Mouse (Mus musculus): ENCODE results near the gene Dner. TPM values are rescaled to one million over a fixed set of nuclear protein-coding genes. Genes with fewer than 3 reads are reported as not detected.

Gene Dner
- polyA plus RNA-seq, 1 experiment from 2014 or later, result 0.32 TPM

DNA sequence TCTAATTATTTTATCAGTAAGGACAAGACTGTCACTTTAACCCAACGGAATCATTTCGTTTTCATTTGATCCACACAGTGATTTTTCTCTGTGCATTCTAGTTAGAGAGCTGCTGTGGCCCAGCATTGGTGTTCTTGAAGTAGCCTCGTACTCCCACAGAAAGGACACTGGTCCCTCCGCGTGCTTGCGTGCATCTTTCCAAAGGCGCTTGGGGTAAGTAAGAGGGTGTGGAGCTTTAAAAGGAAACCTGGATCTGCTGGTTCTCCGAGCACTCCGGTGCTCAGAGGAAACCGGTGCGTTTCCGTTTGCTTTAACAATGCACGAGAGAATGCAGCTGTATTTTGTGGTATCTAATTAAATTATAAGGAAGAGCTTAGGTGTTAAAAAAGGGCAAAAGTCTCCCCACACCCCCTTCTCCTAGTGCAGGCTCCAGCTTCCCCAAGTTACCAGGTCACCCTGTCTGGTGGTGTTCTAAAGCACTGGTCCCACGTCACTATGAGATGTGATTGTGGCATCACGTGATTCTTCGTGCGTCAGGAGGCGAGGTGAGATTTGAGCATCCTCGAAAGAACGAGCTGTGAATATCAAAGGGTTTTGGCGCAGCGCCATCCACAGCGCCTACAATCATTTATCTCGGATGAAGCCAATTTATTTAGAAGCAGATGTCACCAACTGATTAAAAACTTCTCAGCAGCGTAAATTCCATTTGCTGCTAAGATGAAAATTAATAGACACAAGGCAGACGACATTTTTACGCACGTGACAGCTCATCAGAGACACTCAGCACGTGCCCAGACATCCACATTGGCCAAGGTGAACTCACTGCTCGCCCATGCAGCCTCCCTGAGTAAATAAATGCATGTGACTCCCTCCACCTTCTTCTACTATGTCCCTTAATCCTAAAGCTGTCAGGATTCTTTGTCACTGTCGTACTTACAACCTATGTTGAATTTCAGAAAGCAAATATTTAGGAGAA, 14.1 kb upstream of the Dner start:
- Histone ChIP-seq H3K4me1 (replicated peaks; ENCODE audit: control insufficient read depth, insufficient read depth, low read length) (no peaks in the 10 kb centered on the region), H3K4me3 (ENCODE audit: low read depth, low read length) (no peak overlapping the region), H3K4me2 (peak overlapping the region; percentile 33; the same call in 1 of the 2 replicates), H3K9me3 (ENCODE audit: control insufficient read depth, low read length) (no peaks in the 10 kb centered on the region), H3K36me3 (ENCODE audit: control insufficient read depth, insufficient read depth, low read length) (no peaks in the 10 kb centered on the region), H3K27me3 (replicated peaks; ENCODE audit: control insufficient read depth, insufficient read depth, low read length) (peaks cover 8% of the 10 kb centered on the region; the same call in 1 of the 2 replicates), H3K9ac (ENCODE audit: low read depth, low read length) (no peak overlapping the region), H3K27ac (ENCODE audit: low read depth, low read length) (no peak overlapping the region)
- WGBS, result 23% methylated on average over 31 of the region's 31 CpGs
- ATAC-seq (replicated peaks; ENCODE audit: low FRiP score) (no peak), DNase-seq (ENCODE audit: low spot score) (no peak)

DNA sequence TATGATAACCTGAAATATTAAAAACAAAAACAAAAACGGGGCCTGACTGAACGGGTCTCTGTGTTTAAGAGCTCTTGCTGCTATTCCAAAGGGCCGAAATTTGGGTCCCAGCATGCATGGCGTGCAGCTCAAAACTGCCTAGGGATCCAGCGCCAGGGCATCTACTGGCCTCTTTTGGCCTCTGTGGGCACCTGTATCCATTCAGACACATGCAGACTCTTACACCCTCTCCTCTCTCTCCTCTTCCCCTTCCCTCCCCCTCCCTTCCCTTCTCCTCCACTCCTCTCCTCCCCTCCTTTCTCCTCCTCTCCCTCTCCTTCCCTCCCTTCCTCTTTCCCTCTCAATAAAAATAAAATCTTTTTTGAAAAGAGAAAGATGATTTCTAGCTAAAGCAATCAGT, 13.4 kb upstream of the Dner start:
- Histone ChIP-seq H3K27ac (ENCODE audit: low read depth, low read length) (no peak overlapping the region), H3K4me3 (ENCODE audit: low read depth, low read length) (no peak overlapping the region), H3K4me1 (replicated peaks; ENCODE audit: control insufficient read depth, insufficient read depth, low read length) (no peaks in the 10 kb centered on the region), H3K9ac (ENCODE audit: low read depth, low read length) (no peak overlapping the region), H3K9me3 (ENCODE audit: control insufficient read depth, low read length) (no peaks in the 10 kb centered on the region), H3K4me2 (peak overlapping the region; percentile 33; the same call in 1 of the 2 replicates), H3K27me3 (replicated peaks; ENCODE audit: control insufficient read depth, insufficient read depth, low read length) (peaks cover 8% of the 10 kb centered on the region; the same call in 1 of the 2 replicates), H3K36me3 (ENCODE audit: control insufficient read depth, insufficient read depth, low read length) (no peaks in the 10 kb centered on the region)
- WGBS, result 44% methylated on average over 5 of the region's 5 CpGs
- ATAC-seq (replicated peaks; ENCODE audit: low FRiP score), result no peak
- no peak for DNase-seq (ENCODE audit: low spot score)

DNA sequence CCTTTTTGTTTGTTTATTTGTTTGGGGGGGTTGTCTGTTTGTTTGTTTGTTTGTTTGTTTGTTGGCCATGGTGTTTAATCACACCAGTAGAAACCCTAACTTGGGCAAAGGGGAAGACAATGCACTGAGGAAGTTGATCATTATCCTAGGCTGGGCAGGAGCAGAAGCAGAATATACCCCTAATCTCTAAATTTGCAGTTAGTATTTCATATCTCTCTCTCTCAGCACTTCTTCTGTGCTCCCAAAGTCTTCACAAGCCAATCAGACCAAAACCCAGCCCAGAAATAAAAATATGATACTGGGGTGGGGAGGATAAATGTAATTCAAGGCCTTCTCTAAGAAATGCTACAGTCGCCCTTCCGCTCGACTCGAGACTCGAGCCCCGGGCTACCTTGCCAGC, 4.2 kb upstream of the Dner start:
- no peak for ATAC-seq (replicated peaks; ENCODE audit: low FRiP score)
- no peaks in the 10 kb centered on the region for H3K9me3 ChIP-seq (ENCODE audit: control insufficient read depth, low read length)
- H3K4me1 ChIP-seq (replicated peaks; ENCODE audit: control insufficient read depth, insufficient read depth, low read length), result peaks cover 4% of the 10 kb centered on the region
- H3K36me3 ChIP-seq (ENCODE audit: control insufficient read depth, insufficient read depth, low read length), result no peaks in the 10 kb centered on the region
- no peak overlapping the region for H3K4me2 ChIP-seq
- H3K27me3 ChIP-seq (replicated peaks; ENCODE audit: control insufficient read depth, insufficient read depth, low read length), result peaks cover 14% of the 10 kb centered on the region
- no peak overlapping the region for H3K9ac ChIP-seq (ENCODE audit: low read depth, low read length)
- 97% methylated on average over 6 of the region's 6 CpGs for WGBS
- no peak overlapping the region for H3K4me3 ChIP-seq (ENCODE audit: low read depth, low read length)
- no peak overlapping the region for H3K27ac ChIP-seq (ENCODE audit: low read depth, low read length)
- no peak for DNase-seq (ENCODE audit: low spot score)

DNA sequence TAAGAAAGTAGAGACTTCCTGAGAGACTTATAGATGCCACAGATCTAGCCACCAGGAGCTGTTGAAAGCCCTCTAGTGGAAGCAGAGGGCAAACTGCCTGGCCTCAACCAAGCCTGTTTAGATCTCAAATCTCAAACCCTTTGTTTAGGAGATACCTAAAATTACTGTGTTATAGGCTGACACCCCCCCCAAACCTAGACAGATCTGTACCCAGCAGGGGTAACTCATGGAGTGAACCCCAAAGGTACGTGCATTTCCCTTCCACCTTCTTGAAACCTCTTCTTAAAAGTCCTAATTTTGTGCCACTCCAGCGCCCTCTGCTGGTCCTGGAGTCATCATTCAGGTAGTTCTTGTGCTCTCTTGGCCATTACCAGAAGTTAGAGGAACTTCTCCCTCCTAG, 1.1 kb upstream of the Dner start:
- ATAC-seq (replicated peaks; ENCODE audit: low FRiP score) (no peak), DNase-seq (ENCODE audit: low spot score) (no peak)
- H3K36me3 ChIP-seq (ENCODE audit: control insufficient read depth, insufficient read depth, low read length), result no peaks in the 10 kb centered on the region
- H3K27ac ChIP-seq (ENCODE audit: low read depth, low read length), result no peak overlapping the region
- no peak overlapping the region for H3K4me2 ChIP-seq
- no peak overlapping the region for H3K4me3 ChIP-seq (ENCODE audit: low read depth, low read length)
- H3K9ac ChIP-seq (ENCODE audit: low read depth, low read length), result no peak overlapping the region
- no peaks in the 10 kb centered on the region for H3K9me3 ChIP-seq (ENCODE audit: control insufficient read depth, low read length)
- H3K27me3 ChIP-seq (replicated peaks; ENCODE audit: control insufficient read depth, insufficient read depth, low read length), result peaks cover 24% of the 10 kb centered on the region
- peaks cover 4% of the 10 kb centered on the region for H3K4me1 ChIP-seq (replicated peaks; ENCODE audit: control insufficient read depth, insufficient read depth, low read length)
- 3% methylated on average over 2 of the region's 2 CpGs for WGBS

DNA sequence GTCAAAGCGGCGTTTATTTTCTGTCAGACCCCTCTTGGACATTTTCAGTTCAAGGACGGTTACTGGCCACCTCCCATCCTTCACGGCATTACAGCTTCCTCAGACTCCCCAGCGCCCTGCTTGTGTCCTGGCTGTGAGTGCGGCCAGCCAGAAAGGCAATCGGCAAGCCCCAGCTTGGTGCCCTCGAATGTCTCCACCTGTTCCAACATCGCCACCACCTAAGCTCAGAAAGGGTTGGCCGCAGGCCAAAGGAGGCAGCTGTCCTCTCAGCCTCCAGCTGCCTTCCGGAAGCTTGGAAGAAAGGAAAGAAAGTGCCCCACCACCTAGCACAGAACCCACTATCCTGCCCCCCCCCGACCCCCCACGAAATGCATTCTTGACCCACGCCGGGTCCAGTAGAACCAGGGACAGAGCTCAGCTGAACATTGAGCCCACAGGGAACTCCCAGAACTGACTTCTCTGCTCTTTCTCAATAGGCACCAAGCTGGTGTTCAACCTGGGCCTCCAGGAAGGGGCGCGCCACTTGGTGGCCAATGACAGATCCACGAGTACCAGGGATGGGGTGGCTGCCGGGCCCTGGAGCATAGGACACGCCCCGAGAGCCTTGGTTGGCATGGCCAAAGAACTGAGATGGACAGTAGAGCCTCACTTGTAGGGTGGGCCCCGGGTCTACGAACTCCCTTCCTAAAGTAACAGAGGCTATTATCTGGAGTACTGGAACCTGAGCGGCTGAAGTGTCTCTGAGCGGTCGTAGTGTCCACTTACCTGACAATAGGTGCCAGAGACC, 1.1 kb downstream of the Dner start:
- H3K36me3 ChIP-seq (ENCODE audit: control insufficient read depth, insufficient read depth, low read length), result no peaks in the 10 kb centered on the region
- H3K27me3 ChIP-seq (replicated peaks; ENCODE audit: control insufficient read depth, insufficient read depth, low read length), result peaks cover 24% of the 10 kb centered on the region
- H3K9me3 ChIP-seq (ENCODE audit: control insufficient read depth, low read length), result no peaks in the 10 kb centered on the region
- H3K4me1 ChIP-seq (replicated peaks; ENCODE audit: control insufficient read depth, insufficient read depth, low read length), result peaks cover 4% of the 10 kb centered on the region
- H3K9ac ChIP-seq (ENCODE audit: low read depth, low read length), result no peak overlapping the region
- 16% methylated on average over 26 of the region's 26 CpGs for WGBS
- DNase-seq (ENCODE audit: low spot score) (no peak), ATAC-seq (replicated peaks; ENCODE audit: low FRiP score) (peak; percentile 12; the same call in 1 of the 2 replicates)
- H3K27ac ChIP-seq (ENCODE audit: low read depth, low read length), result no peak overlapping the region
- peak overlapping the region; percentile 47 for H3K4me3 ChIP-seq (ENCODE audit: low read depth, low read length)
- H3K4me2 ChIP-seq, result peak overlapping the region; percentile 74

DNA sequence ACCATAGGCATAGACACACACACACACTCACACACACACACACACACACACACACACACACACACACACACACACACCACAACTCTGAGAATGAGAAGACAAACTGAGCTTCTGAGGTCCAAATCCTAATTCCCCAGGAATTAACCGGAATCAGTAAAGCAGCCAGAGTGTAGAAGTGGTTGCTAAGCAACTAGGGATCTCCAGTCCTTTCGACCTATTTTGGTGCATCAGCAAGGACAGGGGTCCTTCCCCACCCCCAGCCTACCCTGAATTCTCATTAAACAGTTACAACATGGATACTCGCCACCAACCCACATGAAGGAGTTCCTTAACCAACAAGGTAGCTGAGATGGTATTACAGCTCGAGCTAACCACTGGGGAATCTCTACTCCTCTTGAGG, 18.1 kb downstream of the Dner start:
- WGBS, result 56% methylated on average over 4 of the region's 4 CpGs
- H3K9ac ChIP-seq (ENCODE audit: low read depth, low read length), result no peak overlapping the region
- H3K27ac ChIP-seq (ENCODE audit: low read depth, low read length), result no peak overlapping the region
- no peak overlapping the region for H3K4me3 ChIP-seq (ENCODE audit: low read depth, low read length)
- no peak for DNase-seq (ENCODE audit: low spot score)
- no peaks in the 10 kb centered on the region for H3K4me1 ChIP-seq (replicated peaks; ENCODE audit: control insufficient read depth, insufficient read depth, low read length)
- H3K36me3 ChIP-seq (ENCODE audit: control insufficient read depth, insufficient read depth, low read length), result no peaks in the 10 kb centered on the region
- no peaks in the 10 kb centered on the region for H3K27me3 ChIP-seq (replicated peaks; ENCODE audit: control insufficient read depth, insufficient read depth, low read length)
- no peak for ATAC-seq (replicated peaks; ENCODE audit: low FRiP score)
- no peak overlapping the region for H3K4me2 ChIP-seq
- H3K9me3 ChIP-seq (ENCODE audit: control insufficient read depth, low read length), result no peaks in the 10 kb centered on the region

DNA sequence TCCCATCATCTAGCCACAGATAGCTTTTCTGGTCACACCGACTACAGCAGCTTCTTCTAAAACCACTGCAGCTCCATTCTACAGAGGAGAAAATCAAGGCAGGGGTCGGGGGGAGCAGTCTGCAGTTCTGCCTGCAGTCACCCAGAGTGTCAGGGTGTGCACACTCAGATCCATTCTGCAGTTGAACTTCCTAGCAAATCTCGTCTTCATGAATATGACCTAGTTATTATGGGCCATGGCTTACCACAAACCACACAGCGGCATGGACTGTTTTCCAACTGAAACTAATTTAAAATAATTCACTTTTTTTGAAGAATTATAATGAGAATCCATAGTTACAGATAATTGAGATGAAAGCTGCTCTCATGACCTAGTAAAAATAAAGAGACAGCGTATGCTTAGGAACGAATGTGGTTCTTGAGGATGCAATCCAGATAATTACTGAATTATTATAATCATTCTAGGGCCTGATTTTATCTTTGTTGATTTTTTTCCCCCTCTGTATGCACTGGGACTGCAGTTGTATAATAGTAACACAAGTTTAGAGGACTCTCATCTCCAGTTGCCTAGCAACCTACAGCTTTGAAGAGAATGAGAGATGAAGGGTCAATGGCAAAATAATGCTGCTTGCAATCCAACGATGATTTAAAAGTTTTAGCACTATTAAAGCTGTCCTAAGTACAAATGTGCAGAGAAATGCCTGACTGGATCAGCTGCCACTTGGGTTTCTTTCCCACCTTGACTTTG, 27.7 kb downstream of the Dner start:
- Histone ChIP-seq H3K4me1 (replicated peaks; ENCODE audit: control insufficient read depth, insufficient read depth, low read length) (no peaks in the 10 kb centered on the region), H3K4me2 (no peak overlapping the region), H3K9me3 (ENCODE audit: control insufficient read depth, low read length) (no peaks in the 10 kb centered on the region), H3K4me3 (ENCODE audit: low read depth, low read length) (no peak overlapping the region), H3K27me3 (replicated peaks; ENCODE audit: control insufficient read depth, insufficient read depth, low read length) (no peaks in the 10 kb centered on the region), H3K9ac (ENCODE audit: low read depth, low read length) (no peak overlapping the region), H3K36me3 (ENCODE audit: control insufficient read depth, insufficient read depth, low read length) (no peaks in the 10 kb centered on the region), H3K27ac (ENCODE audit: low read depth, low read length) (no peak overlapping the region)
- 79% methylated on average over 7 of the region's 7 CpGs for WGBS
- DNase-seq (ENCODE audit: low spot score) (no peak), ATAC-seq (replicated peaks; ENCODE audit: low FRiP score) (no peak)

DNA sequence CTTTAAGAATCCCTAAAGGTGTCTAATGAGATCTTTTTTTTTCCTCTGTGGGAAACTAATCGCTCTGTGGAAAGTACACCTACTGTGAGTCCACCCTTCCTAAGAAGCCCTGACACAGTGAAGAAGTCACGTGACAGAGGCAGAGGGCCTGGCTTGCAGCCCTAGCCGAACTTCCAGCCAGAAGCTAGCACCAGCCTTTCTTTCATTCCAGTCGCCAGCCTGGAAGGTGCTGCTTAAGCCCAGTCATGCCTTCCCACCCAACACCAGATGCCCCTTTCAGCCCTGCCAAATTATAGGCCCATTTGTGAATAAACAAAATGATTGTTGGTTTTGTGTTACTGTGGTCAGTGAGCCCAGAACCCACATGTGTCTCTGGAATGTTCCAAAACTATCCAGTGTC, 28.4 kb downstream of the Dner start:
- WGBS, result 67% methylated on average over 4 of the region's 4 CpGs
- ATAC-seq (replicated peaks; ENCODE audit: low FRiP score), result no peak

More for the DNA sequence above, 28.4 kb downstream of the Dner start:
- Histone ChIP-seq H3K4me1 (replicated peaks; ENCODE audit: control insufficient read depth, insufficient read depth, low read length) (no peaks in the 10 kb centered on the region), H3K4me3 (ENCODE audit: low read depth, low read length) (no peak overlapping the region), H3K36me3 (ENCODE audit: control insufficient read depth, insufficient read depth, low read length) (no peaks in the 10 kb centered on the region), H3K27ac (ENCODE audit: low read depth, low read length) (no peak overlapping the region), H3K9ac (ENCODE audit: low read depth, low read length) (no peak overlapping the region), H3K4me2 (no peak overlapping the region), H3K9me3 (ENCODE audit: control insufficient read depth, low read length) (no peaks in the 10 kb centered on the region), H3K27me3 (replicated peaks; ENCODE audit: control insufficient read depth, insufficient read depth, low read length) (no peaks in the 10 kb centered on the region)
- DNase-seq (ENCODE audit: low spot score), result no peak

Measured in liver, embryonic 11.5 days (tissue).